Comparison of ENCODE assay signal across 9 mouse cellular contexts in the genomic region with DNA sequence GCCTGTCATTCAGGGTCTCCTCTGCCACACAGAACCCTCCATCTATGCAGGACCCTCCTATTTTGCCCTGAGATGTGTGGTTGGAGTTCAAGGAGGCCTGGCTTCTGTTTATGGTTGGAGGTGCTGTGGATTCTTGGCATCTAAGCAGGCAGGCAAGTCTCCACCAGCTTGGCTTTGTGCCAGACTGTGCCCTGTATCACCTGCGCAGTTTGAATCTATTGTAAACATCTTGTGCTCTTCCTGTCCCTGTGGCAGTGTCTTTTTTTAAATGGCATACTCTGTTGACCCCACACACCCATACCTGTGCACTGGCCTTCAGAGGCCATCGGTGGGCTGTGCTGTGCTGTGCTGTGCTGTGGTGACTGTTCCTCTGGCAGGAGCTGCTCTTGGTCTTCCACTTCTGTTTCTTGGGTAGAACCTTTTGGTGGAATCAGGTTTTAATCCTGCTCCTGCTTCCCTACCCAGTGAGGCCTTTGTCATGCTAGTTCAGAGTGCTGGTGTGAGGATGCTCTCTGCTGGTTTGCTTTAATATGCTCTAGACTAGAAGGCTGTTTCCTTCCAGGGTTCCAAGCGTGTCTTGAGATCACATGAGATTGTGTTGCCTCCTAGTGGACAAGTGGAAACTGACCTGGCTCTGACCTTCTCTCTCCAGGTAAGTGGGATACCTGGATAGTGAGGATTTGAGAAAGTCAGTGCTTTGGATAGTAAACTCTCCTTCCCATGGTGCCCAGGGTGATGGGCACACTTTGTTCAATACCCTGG. TPM values are rescaled to one million over a fixed set of nuclear protein-coding genes. Genes with fewer than 3 reads are reported as not detected.
DNase-seq lines count a peak whose midpoint lies in the region; ATAC-seq lines count a peak whose summit lies in the region.
"Had no signal": no experiment of that assay in that cellular context is flagged by ENCODE, and none has a peak within 500 bp of the region (broad histone marks: within the 10 kb centered on the region; RNA-seq: fewer than 3 reads in every experiment).

No protein-coding gene starts in this region.

- no peaks in the 10 kb centered on the region for H3K9me3 ChIP-seq in embryonic facial prominence, embryonic 14.5 days (ENCODE audit: control insufficient read depth, low read length)
- H3K9me3 ChIP-seq in embryonic facial prominence, embryonic 10.5 days, result no peaks in the 10 kb centered on the region
- H3K9me3 ChIP-seq: liver, embryonic 15.5 days had no signal

- no peak overlapping the region for H3K4me3 ChIP-seq in embryonic facial prominence, embryonic 14.5 days (ENCODE audit: low read depth, low read length)
- no peak overlapping the region for H3K4me3 ChIP-seq in embryonic facial prominence, embryonic 10.5 days
- H3K4me3 ChIP-seq: liver, embryonic 15.5 days had no signal

- no peaks in the 10 kb centered on the region for H3K27me3 ChIP-seq in embryonic facial prominence, embryonic 14.5 days (replicated peaks; ENCODE audit: control insufficient read depth, insufficient read depth, low read length)
- H3K27me3 ChIP-seq in embryonic facial prominence, embryonic 10.5 days (replicated peaks; ENCODE audit: low read depth, poor library complexity, severe bottlenecking), result no peaks in the 10 kb centered on the region
- H3K27me3 ChIP-seq: liver, embryonic 15.5 days had no signal

- no peak overlapping the region for H3K4me2 ChIP-seq in embryonic facial prominence, embryonic 14.5 days (ENCODE audit: low read depth, low read length)
- H3K4me2 ChIP-seq: liver, embryonic 15.5 days had no signal

- no peak for DNase-seq in embryonic facial prominence, embryonic 14.5 days (ENCODE audit: low spot score)
- DNase-seq in embryonic facial prominence, embryonic 10.5 days (ENCODE audit: low spot score), result no peak
- DNase-seq in retina, postnatal 1 day, result peak; percentile 43
- no peak for DNase-seq in retina, embryonic 14.5 days (ENCODE audit: low spot score)
- DNase-seq in cerebellum, postnatal 14 days, result peak; percentile 82
- DNase-seq in lung, adult 18-20 months, result peak; percentile 27 to 57
- no peak for DNase-seq in right cerebral cortex, postnatal 36 days (ENCODE audit: low spot score in 2 of 2)
- no peak for DNase-seq in adrenal gland, postnatal 25 days

- ATAC-seq in embryonic facial prominence, embryonic 14.5 days (ENCODE audit: low read depth), result 0 out of 2 replicates have a peak, but pooled peaks have one; percentile 45

- no peak overlapping the region for H3K9ac ChIP-seq in embryonic facial prominence, embryonic 14.5 days (ENCODE audit: low read depth, low read length)
- H3K9ac ChIP-seq: liver, embryonic 15.5 days had no signal

- H3K27ac ChIP-seq in embryonic facial prominence, embryonic 14.5 days (replicated peaks; ENCODE audit: low read depth, low read length), result no peak overlapping the region
- no peak overlapping the region for H3K27ac ChIP-seq in embryonic facial prominence, embryonic 10.5 days (replicated peaks)

- peaks cover 11% of the 10 kb centered on the region for H3K4me1 ChIP-seq in embryonic facial prominence, embryonic 14.5 days (ENCODE audit: control insufficient read depth, insufficient read depth, low read length)
- H3K4me1 ChIP-seq in embryonic facial prominence, embryonic 10.5 days, result peaks cover 5% of the 10 kb centered on the region; the same call in 1 of the 2 replicates

- H3K36me3 ChIP-seq in embryonic facial prominence, embryonic 14.5 days (ENCODE audit: control insufficient read depth, insufficient read depth, low read length), result peaks cover 27% of the 10 kb centered on the region
- H3K36me3 ChIP-seq in embryonic facial prominence, embryonic 10.5 days (replicated peaks), result peaks cover 57% of the 10 kb centered on the region

- 76% methylated on average over 3 of the region's 3 CpGs for WGBS in embryonic facial prominence, embryonic 14.5 days
- 83% methylated on average over 3 of the region's 3 CpGs for WGBS in embryonic facial prominence, embryonic 10.5 days

RNA-seq across cellular contexts. Expression of a gene that starts 29.2 kb away (rescaled TPM):
- polyA plus RNA-seq in embryonic facial prominence, embryonic 14.5 days (2014; fragmentation: Nextera tagmentation; extraction: Ambion mirVana), result not detected in 2 replicates
- not detected in 2 replicates for polyA plus RNA-seq in embryonic facial prominence, embryonic 10.5 days (2016; fragmentation: Nextera tagmentation; extraction: Ambion mirVana)
- 0.67 TPM in 1 of 2 replicates, not detected in the other for total RNA-seq in adrenal gland, postnatal 25 days (2021)
- polyA plus RNA-seq: liver, embryonic 15.5 days had no signal

RNA-seq across cellular contexts. Expression of a gene that starts 30.8 kb away (rescaled TPM):
- 17.9 and 18.7 TPM in 2 replicates for polyA plus RNA-seq in embryonic facial prominence, embryonic 14.5 days (2014; fragmentation: Nextera tagmentation; extraction: Ambion mirVana)
- 13.7 and 14.3 TPM in 2 replicates for polyA plus RNA-seq in embryonic facial prominence, embryonic 10.5 days (2016; fragmentation: Nextera tagmentation; extraction: Ambion mirVana)
- 45.6 and 55.5 TPM in 2 replicates for total RNA-seq in adrenal gland, postnatal 25 days (2021)

RNA-seq across cellular contexts. Expression of a gene that starts 44.6 kb away (rescaled TPM):
- 50.0 and 54.3 TPM in 2 replicates for polyA plus RNA-seq in embryonic facial prominence, embryonic 14.5 days (2014; fragmentation: Nextera tagmentation; extraction: Ambion mirVana)
- polyA plus RNA-seq in embryonic facial prominence, embryonic 10.5 days (2016; fragmentation: Nextera tagmentation; extraction: Ambion mirVana), result 59.8 and 60.9 TPM in 2 replicates
- total RNA-seq in adrenal gland, postnatal 25 days (2021), result 65.9 and 68.8 TPM in 2 replicates

RNA-seq across cellular contexts. Expression of a gene that starts 53.0 kb away (rescaled TPM):
- 19.8 and 21.3 TPM in 2 replicates for polyA plus RNA-seq in embryonic facial prominence, embryonic 14.5 days (2014; fragmentation: Nextera tagmentation; extraction: Ambion mirVana)
- 20.3 and 21.0 TPM in 2 replicates for polyA plus RNA-seq in embryonic facial prominence, embryonic 10.5 days (2016; fragmentation: Nextera tagmentation; extraction: Ambion mirVana)
- 104 and 109 TPM in 2 replicates for total RNA-seq in adrenal gland, postnatal 25 days (2021)

Comparison
In these comparisons a context has a peak if more than half of its experiments do, and no peak if none do; other contexts are left out.
1. DNase-seq: peak in retina, postnatal 1 day (single experiment), cerebellum, postnatal 14 days (2 of 2) and lung, adult 18-20 months (2 of 2); none in embryonic facial prominence, embryonic 14.5 days (single experiment), embryonic facial prominence, embryonic 10.5 days (single experiment), retina, embryonic 14.5 days (single experiment), right cerebral cortex, postnatal 36 days (0 of 2) and adrenal gland, postnatal 25 days (single experiment).